Mouse (Mus musculus): Measurements from ENCODE around the gene Hddc3.

Hddc3 gene

GRCm38 (mm10) chr7:80325292-80325868 is 17.5 kb upstream of the Hddc3 start:
- in situ Hi-C loops (cut with MboI; ENCODE audit: low pct_unique_long_range_greater_than_20kb in 1 of 2, low sequenced_read_pairs in 2 of 2, unreplicated experiment in 1 of 2) = no loop called here

- in situ Hi-C loops (cut with MboI; ENCODE audit: low pct_unique_long_range_greater_than_20kb in 1 of 2, low sequenced_read_pairs in 2 of 2, unreplicated experiment in 1 of 2) = no loop called here
Measured at GRCm38 (mm10) chr7:80326076-80326475, 16.8 kb upstream of the Hddc3 start.

- in situ Hi-C loops (cut with MboI; ENCODE audit: low pct_unique_long_range_greater_than_20kb in 1 of 2, low sequenced_read_pairs in 2 of 2, unreplicated experiment in 1 of 2) = no loop called here
Measured at GRCm38 (mm10) chr7:80330278-80330677, 12.6 kb upstream of the Hddc3 start.

GRCm38 (mm10) chr7:80331433-80331832 is 11.5 kb upstream of the Hddc3 start:
- in situ Hi-C loops (cut with MboI; ENCODE audit: low pct_unique_long_range_greater_than_20kb in 1 of 2, low sequenced_read_pairs in 2 of 2, unreplicated experiment in 1 of 2) = no loop called here

- in situ Hi-C loops (cut with MboI; ENCODE audit: low pct_unique_long_range_greater_than_20kb in 1 of 2, low sequenced_read_pairs in 2 of 2, unreplicated experiment in 1 of 2) = no loop called here
Measured at GRCm38 (mm10) chr7:80334848-80335247, 8.1 kb upstream of the Hddc3 start.

- in situ Hi-C loops (cut with MboI; ENCODE audit: low pct_unique_long_range_greater_than_20kb in 1 of 2, low sequenced_read_pairs in 2 of 2, unreplicated experiment in 1 of 2) = no loop called here
Measured at GRCm38 (mm10) chr7:80336932-80337331, 6.0 kb upstream of the Hddc3 start.

- in situ Hi-C loops (cut with MboI; ENCODE audit: low pct_unique_long_range_greater_than_20kb in 1 of 2, low sequenced_read_pairs in 2 of 2, unreplicated experiment in 1 of 2) = no loop called here
Measured at GRCm38 (mm10) chr7:80339371-80339770, 3.5 kb upstream of the Hddc3 start.

GRCm38 (mm10) chr7:80339793-80340628 is 2.9 kb upstream of the Hddc3 start:
- in situ Hi-C loops (cut with MboI; ENCODE audit: low pct_unique_long_range_greater_than_20kb in 1 of 2, low sequenced_read_pairs in 2 of 2, unreplicated experiment in 1 of 2) = loop anchor here in 1 of 2 experiments (5.0 kb wide), 1 partner anchor 37 kb away; no protein-coding TSS in a partner anchor

- in situ Hi-C loops (cut with MboI; ENCODE audit: low pct_unique_long_range_greater_than_20kb in 1 of 2, low sequenced_read_pairs in 2 of 2, unreplicated experiment in 1 of 2) = loop anchor here in 1 of 2 experiments (5.0 kb wide), 1 partner anchor 37 kb away; no protein-coding TSS in a partner anchor
Measured at GRCm38 (mm10) chr7:80340793-80341192, 2.1 kb upstream of the Hddc3 start, which contains the start of gene Unc45a. TSS of gene Unc45a (minus strand) at chr7:80341005.

- in situ Hi-C loops (cut with MboI; ENCODE audit: low pct_unique_long_range_greater_than_20kb in 1 of 2, low sequenced_read_pairs in 2 of 2, unreplicated experiment in 1 of 2) = loop anchor here in 1 of 2 experiments (5.0 kb wide), 1 partner anchor 36 kb away; no protein-coding TSS in a partner anchor
Measured at GRCm38 (mm10) chr7:80341793-80342192, 1.1 kb upstream of the Hddc3 start.

- in situ Hi-C loops (cut with MboI; ENCODE audit: low pct_unique_long_range_greater_than_20kb in 1 of 2, low sequenced_read_pairs in 2 of 2, unreplicated experiment in 1 of 2) = loop anchor here in 1 of 2 experiments (5.0 kb wide), 1 partner anchor 34 kb away; no protein-coding TSS in a partner anchor
Measured at GRCm38 (mm10) chr7:80343270-80344018, 540 bp downstream of the Hddc3 start.

GRCm38 (mm10) chr7:80346173-80346572 is 3.3 kb downstream of the Hddc3 start:
- in situ Hi-C loops (cut with MboI; ENCODE audit: low pct_unique_long_range_greater_than_20kb in 1 of 2, low sequenced_read_pairs in 2 of 2, unreplicated experiment in 1 of 2) = no loop called here

- in situ Hi-C loops (cut with MboI; ENCODE audit: low pct_unique_long_range_greater_than_20kb in 1 of 2, low sequenced_read_pairs in 2 of 2, unreplicated experiment in 1 of 2) = no loop called here
Measured at GRCm38 (mm10) chr7:80346830-80347229, 3.9 kb downstream of the Hddc3 start.

- in situ Hi-C loops (cut with MboI; ENCODE audit: low pct_unique_long_range_greater_than_20kb in 1 of 2, low sequenced_read_pairs in 2 of 2, unreplicated experiment in 1 of 2) = no loop called here
Measured at GRCm38 (mm10) chr7:80347670-80348586, 5.0 kb downstream of the Hddc3 start.

GRCm38 (mm10) chr7:80350808-80351207 is 7.9 kb downstream of the Hddc3 start:
- in situ Hi-C loops (cut with MboI; ENCODE audit: low pct_unique_long_range_greater_than_20kb in 1 of 2, low sequenced_read_pairs in 2 of 2, unreplicated experiment in 1 of 2) = no loop called here

- in situ Hi-C loops (cut with MboI; ENCODE audit: low pct_unique_long_range_greater_than_20kb in 1 of 2, low sequenced_read_pairs in 2 of 2, unreplicated experiment in 1 of 2) = no loop called here
Measured at GRCm38 (mm10) chr7:80352920-80353319, 10.0 kb downstream of the Hddc3 start.

GRCm38 (mm10) chr7:80356351-80356750 is 13.4 kb downstream of the Hddc3 start:
- in situ Hi-C loops (cut with MboI; ENCODE audit: low pct_unique_long_range_greater_than_20kb in 1 of 2, low sequenced_read_pairs in 2 of 2, unreplicated experiment in 1 of 2) = no loop called here

GRCm38 (mm10) chr7:80357156-80357555 is 14.3 kb downstream of the Hddc3 start:
- in situ Hi-C loops (cut with MboI; ENCODE audit: low pct_unique_long_range_greater_than_20kb in 1 of 2, low sequenced_read_pairs in 2 of 2, unreplicated experiment in 1 of 2) = no loop called here
